Mouse (Mus musculus) heart, adult 10 weeks (tissue): ENCODE results near the gene Aup1. TPM values are rescaled to one million over a fixed set of nuclear protein-coding genes. Genes with fewer than 3 reads are reported as not detected.

Source experiments
- polyA plus RNA-seq: library from polyadenylated mRNA; stranded (reverse); fragments of 350-450 nt; fragmentation: Illumina TruSeq; extraction: RNeasy Lipid Tissue Mini Kit (QIAGEN cat#74804); gene quantifications from one replicate; pipeline ENCODE4 v1.2.3, GENCODE M21; 2014; ENCODE audit warnings: low read depth, low replicate concordance

Gene Aup1
- polyA plus RNA-seq, result 107 TPM

DNA sequence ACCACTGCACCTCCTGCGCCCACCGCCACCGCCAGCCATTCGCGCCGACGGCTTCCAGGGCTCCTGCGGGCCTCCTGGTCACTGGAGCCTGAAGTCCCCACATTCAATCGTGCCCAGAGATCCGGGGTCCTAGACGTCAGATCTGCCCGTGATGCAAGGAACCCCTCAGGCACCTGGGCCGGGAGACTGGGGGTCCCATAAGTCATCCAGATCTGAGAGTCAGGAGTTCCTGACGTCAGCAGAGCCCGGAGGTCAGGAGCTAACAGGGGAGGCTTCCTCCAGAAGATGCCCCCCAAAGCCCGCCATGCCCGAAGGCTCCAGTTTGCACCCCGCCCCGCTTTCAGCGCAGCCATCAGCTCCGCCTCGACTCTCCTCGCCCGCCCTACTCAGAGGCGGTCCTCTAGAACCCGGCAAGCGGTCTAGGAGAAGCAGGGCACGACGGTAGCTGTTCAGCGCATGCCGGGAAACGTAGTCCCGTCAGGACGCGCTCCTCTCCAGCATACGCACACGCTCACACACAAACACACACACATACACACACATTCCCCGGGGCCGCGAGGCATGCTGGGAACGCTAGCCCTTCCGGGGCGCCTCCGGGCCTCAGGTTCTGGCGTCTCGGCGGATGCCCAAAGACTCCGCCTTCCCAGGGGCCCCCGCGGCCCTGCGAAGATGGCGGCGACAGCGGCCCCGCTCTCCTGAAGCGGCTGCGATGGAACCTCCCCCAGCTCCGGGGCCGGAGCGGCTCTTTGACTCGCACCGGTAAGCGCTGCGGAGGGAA lies at the start of gene Aup1:
Gene Aup1 (plus strand): TSS at position 448 of the 778 bp plus-strand sequence.

DNA sequence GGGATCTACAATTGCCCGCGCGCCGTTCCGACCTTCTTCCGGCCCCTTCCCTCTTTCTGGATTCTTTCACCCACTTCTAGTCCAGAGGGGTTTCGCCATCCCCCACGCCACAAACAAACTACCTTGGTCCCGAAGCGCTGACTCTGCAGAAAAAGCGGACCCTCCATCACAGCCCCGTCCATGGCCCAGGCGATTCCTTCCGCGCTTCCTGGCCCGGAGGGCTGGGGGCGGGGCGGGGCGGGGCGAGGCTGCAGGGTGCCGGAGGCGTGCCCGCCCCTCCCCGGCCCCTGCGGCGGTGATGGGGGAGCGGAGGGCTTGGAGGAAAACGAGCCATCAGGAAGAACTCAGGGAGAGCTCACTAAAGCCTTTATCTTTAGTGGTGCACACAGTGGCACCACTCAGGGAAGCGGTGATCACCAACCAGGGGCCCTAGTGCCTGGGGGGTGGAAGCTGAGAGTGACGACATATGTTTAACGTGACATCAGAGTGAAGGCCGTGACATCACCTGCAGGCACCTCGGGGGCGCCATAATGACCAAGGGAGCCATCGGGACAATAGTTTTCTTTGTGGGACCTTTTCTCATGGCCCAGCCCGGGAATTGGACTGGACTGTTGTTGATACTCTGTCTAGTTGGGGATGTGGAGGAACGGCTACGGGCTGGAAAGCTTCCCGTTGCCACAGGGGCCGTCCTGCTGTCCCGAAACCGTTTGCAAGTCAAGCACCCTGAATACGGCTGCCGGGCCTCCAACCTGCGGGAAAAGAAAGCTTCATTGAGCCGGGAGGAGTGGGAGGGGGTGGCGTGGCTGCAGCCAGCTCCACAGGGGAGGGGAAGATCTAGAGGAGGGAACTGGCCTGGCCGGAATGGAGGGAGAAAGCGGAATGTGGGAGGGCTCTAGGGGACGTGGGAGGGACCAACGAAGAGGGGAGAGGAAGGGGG lies 20.8 kb upstream of the Aup1 start, which contains the start of the genes Dok1 and Loxl3:
Gene Dok1 (minus strand): TSS at position 223 of the 937 bp plus-strand sequence.
Gene Loxl3 (plus strand): TSS at position 925 of the 937 bp plus-strand sequence.

DNA sequence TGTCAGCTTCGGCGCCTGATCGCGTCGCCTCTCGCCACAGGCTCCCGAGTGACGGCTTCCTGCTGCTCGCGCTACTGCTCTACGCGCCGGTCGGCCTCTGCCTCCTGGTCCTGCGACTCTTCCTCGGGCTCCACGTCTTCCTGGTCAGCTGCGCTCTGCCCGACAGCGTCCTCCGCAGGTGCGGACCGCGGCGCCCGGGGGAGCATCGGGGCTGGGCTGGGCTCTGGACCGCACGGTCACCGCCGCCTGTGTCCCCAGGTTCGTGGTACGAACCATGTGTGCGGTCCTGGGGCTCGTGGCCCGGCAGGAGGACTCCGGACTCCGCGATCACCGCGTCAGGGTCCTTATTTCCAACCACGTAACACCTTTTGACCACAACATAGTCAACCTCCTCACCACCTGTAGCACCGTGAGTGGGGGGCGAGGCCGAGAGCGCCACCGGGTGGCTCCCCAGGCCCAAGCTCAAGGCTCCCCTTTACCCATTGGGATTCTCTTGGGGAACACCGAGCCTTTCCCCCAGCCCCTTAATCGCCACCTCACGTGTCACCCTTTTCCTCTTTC lies 630 bp downstream of the Aup1 start, which contains the start of gene Htra2:
Gene Htra2 (minus strand): TSS at position 403 of the 561 bp plus-strand sequence.

DNA sequence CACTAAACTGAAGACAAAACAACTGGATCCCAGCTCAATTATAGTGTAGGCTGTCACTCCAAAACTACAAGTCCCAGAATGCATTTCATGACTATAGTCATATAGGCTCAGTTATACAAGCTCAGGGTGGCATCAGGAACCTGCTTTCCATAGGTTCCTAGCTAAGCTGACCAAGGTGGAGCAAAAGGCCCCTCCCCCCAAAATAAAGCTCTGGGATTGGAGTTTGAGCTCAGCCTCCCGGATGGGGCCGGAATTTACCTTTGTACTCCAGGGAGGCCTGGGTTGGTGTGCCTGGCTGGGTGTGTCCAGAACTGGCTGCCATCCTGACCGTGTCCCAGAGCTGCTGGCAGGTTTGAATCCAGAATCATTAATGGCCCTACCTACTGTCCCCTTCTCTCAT lies 3.5 kb downstream of the Aup1 start, which contains the start of gene Dqx1:
Gene Dqx1 (plus strand): TSS at position 55 of the 400 bp plus-strand sequence.

DNA sequence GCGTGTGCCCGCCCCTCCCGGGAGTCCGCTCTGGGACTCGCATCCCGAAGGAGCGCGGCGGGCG lies 15.8 kb downstream of the Aup1 start, which contains the start of gene Tlx2:
Gene Tlx2 (minus strand): TSS at position 47 of the 64 bp plus-strand sequence.

DNA sequence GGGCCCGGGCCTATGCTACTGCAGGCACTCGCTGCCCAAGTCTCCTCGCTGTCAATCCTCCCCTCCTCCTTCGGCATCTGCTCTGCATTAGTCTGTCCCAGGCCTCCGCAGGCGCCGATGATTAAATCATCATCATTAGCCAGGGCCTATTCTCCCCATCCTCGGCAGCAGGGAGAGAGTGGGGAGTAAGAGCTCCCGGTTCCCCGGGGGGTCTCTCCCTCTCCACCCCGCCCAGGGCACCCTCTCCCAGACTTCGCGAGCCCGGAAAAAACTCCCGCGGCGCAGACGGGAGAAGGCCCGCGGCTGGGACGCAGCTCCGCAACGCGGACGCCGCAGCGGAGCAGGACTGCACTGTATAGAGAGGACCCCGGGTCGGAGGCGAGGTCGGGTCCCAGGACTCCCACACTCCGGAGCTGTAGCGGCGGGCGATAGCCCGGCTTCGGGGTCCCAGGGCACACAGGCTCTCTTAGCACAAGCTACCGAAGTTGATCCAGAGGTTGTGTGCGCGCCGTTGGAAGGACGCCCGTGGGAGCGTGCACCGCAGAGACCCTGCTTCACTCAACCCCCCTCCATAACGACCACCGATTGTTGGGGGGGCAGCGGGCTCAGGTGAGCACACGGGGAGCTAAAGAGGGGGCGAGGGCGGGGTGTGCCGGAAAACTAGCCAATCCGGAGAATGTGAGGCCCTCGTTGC lies 23.5 kb downstream of the Aup1 start, which contains the start of gene Pcgf1:
Gene Pcgf1 (plus strand): TSS at position 240 of the 694 bp plus-strand sequence.

DNA sequence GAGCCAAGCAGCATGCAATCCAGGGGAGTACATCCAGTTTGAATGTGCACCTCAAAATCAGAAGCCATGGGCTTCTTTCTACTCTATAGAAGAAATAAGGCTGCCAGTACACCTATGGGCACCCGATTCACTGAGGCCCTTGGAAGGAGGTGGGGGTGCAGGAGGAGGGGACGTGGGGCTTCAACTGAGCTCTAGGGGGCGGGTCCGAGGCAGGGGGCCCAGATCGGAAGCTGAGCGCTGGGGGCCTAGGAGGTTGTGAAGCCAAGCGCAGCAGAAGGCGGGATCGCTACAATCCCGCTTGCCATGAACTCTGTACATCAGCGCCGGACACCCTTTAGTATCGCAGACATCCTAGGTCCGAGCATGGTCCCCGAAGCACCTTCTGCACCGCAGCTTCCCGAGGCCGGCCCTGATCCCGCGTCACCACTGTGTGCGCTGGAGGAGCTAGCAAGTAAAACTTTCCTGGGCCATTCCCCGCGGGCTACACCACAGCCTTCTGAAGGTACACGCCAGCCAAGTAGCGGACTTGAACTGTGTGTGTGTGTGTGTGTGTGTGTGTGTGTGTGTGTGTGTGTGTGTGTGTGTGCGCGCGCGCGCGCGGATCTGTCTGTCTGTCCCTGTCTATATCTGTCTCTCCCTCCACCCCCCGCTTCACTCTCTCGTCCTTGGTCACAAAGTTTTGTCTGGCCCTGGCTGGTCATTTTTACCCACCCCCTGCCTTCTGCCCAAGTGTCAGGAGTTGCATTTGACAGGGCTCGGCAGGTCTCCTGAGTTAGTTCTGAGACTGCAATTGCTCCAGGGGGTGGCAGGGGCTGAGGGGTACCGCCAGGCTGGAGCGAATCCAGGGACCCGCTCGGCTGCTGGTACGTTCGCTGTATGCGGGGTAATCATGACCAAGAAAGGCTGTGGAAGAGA lies 32.1 kb downstream of the Aup1 start, which contains the start of gene Lbx2:
Gene Lbx2 (plus strand): TSS at position 247 of the 915 bp plus-strand sequence.

DNA sequence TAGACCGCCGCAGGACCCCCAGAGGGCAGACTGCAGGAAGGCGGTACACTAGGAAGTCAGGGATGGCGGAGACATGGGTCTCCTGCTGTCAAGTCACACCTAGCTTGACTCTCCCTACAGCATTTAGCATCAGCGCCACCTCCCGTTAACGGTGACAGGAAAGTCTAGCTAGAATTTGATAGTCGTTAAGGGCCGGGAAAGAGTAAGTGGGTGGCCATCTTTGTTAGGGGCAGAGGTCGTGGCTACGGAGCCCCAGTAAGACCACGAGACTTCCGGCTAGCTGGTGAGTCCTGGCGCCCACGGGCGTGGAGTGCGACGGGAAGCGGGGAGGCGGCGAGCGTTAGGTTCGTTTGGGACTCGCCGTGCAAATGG lies 47.0 kb downstream of the Aup1 start, which contains the start of the genes Ccdc142 and Gm42688:
Gene Ccdc142 (plus strand): TSS at position 286 of the 372 bp plus-strand sequence.
Gene Gm42688 (plus strand): TSS at position 302 of the 372 bp plus-strand sequence.

Other genes with a start within 250 kb of the Aup1 start
- gene Sema4f, start 114.8 kb upstream of the Aup1 start, polyA plus RNA-seq, result 0.34 TPM
- gene M1ap, start 107.6 kb upstream of the Aup1 start, polyA plus RNA-seq, result not detected
- gene Dok1, start 21.1 kb upstream of the Aup1 start, polyA plus RNA-seq, result 3.5 TPM
- gene Loxl3, start 20.3 kb upstream of the Aup1 start, polyA plus RNA-seq, result 4.9 TPM
- 41.4 TPM for gene Htra2, start 752 bp downstream of the Aup1 start, polyA plus RNA-seq
- 1.3 TPM for gene Dqx1, start 3.3 kb downstream of the Aup1 start, polyA plus RNA-seq
- not detected for gene Tlx2, start 15.8 kb downstream of the Aup1 start, polyA plus RNA-seq
- 10.6 TPM for gene Pcgf1, start 23.3 kb downstream of the Aup1 start, polyA plus RNA-seq
- gene Lbx2, start 31.8 kb downstream of the Aup1 start, polyA plus RNA-seq, result 0.76 TPM
- 0.73 TPM for gene Ccdc142, start 47.1 kb downstream of the Aup1 start, polyA plus RNA-seq
- gene Gm42688, start 47.1 kb downstream of the Aup1 start, polyA plus RNA-seq, result 1.6 TPM
- gene Mrpl53, start 54.5 kb downstream of the Aup1 start, polyA plus RNA-seq, result 134 TPM
- 11.1 TPM for gene Mogs, start 61.0 kb downstream of the Aup1 start, polyA plus RNA-seq
- gene Wbp1, start 67.0 kb downstream of the Aup1 start, polyA plus RNA-seq, result 77.2 TPM
- gene Ino80b, start 70.9 kb downstream of the Aup1 start, polyA plus RNA-seq, result 9.5 TPM
- 10.5 TPM for gene Rtkn, start 80.9 kb downstream of the Aup1 start, polyA plus RNA-seq
- gene Wdr54, start 101.9 kb downstream of the Aup1 start, polyA plus RNA-seq, result 1.9 TPM
- gene 1700003E16Rik, start 101.9 kb downstream of the Aup1 start, polyA plus RNA-seq, result not detected
- gene Dctn1, start 111.4 kb downstream of the Aup1 start, polyA plus RNA-seq, result 81.2 TPM
- gene Slc4a5, start 165.3 kb downstream of the Aup1 start, polyA plus RNA-seq, result not detected